Mouse (Mus musculus): ENCODE measurements around the gene Nfasc. TPM values are rescaled to one million over a fixed set of nuclear protein-coding genes. Genes with fewer than 3 reads are reported as not detected.

Gene Nfasc
- polyA plus RNA-seq, 1 experiment, result 7.6 TPM

DNA sequence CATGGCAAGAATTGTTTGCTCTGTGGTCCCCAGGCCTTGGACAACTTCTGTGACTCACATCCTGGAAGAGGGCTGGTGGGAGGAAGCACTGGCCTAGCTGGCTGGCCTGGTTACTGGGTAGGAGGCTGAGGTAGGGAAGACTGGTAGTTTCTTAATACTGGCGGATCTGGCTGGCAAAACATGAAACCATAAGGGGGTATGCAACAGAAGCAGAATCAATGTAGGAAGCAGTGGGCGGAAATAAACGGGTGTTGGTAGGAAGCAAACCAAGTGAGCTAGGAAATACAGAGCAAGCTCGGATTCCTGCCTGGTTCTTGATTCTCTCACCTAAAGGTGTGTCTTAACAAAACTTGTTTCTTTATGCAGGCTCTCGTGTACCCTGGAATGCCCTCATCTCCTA is 149.5 kb downstream of the Nfasc start:
- Histone ChIP-seq H3K4me3 (ENCODE audit: extremely low read depth, insufficient read depth, insufficient read length) (no peak overlapping the region), H3K36me3 (ENCODE audit: control insufficient read depth, insufficient read depth, low read length) (no peaks in the 10 kb centered on the region), H3K4me1 (ENCODE audit: control insufficient read depth, insufficient read depth, insufficient read length) (no peaks in the 10 kb centered on the region), H3K27ac (ENCODE audit: insufficient read depth, low read length) (no peak overlapping the region), H3K27me3 (ENCODE audit: control insufficient read depth, insufficient read depth, low read length) (no peaks in the 10 kb centered on the region)
- DNase-seq (ENCODE audit: low read depth in 1 of 2, low spot score in 2 of 2), result no peak
- TF ChIP-seq POLR2A (IDR thresholded peaks at IDR 0.05; ENCODE audit: low read depth, low read length) (no peak), CTCF (IDR thresholded peaks at IDR 0.05; ENCODE audit: extremely low read depth, insufficient read depth, insufficient read length, insufficient replicate concordance) (no peak)
- 73% methylated on average over 5 of the region's 5 CpGs for WGBS

DNA sequence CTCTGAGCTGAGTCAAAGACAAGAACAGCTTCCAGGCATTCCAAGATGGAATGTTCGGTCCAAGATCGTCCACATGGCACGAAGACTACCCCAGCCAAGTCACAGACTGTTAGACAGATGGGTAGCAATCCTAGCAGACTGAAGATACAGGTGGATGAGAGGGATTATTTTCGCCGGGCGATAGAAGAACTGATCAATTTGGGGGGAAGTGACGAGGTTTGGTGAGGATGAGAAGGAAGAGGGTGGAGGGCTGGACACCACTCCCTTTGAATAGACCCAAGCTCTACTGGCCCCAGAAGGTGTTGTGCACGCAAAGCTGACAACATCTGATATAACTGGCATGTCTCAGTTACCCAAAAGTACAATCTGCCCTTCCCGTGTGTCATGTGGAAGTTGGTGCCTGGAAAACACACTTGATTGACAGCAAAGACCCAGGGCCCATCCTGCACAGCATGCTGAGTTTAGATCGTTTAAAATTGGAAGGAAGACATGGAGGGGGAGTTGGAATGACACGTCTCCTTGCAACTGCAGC is 150.1 kb downstream of the Nfasc start:
- Histone ChIP-seq H3K27ac (ENCODE audit: insufficient read depth, low read length) (no peak overlapping the region), H3K36me3 (ENCODE audit: control insufficient read depth, insufficient read depth, low read length) (no peaks in the 10 kb centered on the region), H3K4me3 (ENCODE audit: extremely low read depth, insufficient read depth, insufficient read length) (no peak overlapping the region), H3K27me3 (ENCODE audit: control insufficient read depth, insufficient read depth, low read length) (no peaks in the 10 kb centered on the region), H3K4me1 (ENCODE audit: control insufficient read depth, insufficient read depth, insufficient read length) (no peaks in the 10 kb centered on the region)
- 75% methylated on average over 11 of the region's 11 CpGs for WGBS
- DNase-seq (ENCODE audit: low read depth in 1 of 2, low spot score in 2 of 2), result no peak
- TF ChIP-seq CTCF (IDR thresholded peaks at IDR 0.05; ENCODE audit: extremely low read depth, insufficient read depth, insufficient read length, insufficient replicate concordance), result no peak
- TF ChIP-seq POLR2A (IDR thresholded peaks at IDR 0.05; ENCODE audit: low read depth, low read length), result no peak

DNA sequence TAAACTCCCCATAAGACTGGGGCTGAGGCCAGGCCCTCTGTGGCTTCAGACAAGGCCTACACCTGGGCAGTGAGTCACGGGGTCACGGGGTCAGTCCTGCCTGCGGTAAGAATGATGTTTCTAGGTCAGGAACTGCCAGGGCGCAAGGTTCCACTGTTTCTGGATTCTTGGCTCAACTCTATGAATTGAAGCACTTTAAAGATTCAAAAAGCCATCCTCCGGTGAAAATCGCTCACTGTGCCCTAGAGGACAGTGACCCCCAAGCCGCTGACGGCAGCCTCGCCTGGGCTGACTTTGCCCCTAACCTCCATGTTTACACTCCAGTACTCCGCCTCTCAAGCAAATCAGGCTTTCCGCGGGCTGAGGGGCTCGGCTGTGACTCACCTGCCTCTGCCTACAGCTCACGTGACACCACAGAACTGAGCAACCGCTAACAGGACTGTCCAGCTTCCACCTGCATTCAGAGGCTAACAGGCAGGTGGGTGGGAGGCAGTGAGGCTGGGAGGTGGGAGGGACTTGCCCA is 154.9 kb downstream of the Nfasc start:
- 71% methylated on average over 15 of the region's 15 CpGs for WGBS
- Histone ChIP-seq H3K4me3 (ENCODE audit: extremely low read depth, insufficient read depth, insufficient read length) (no peak overlapping the region), H3K4me1 (ENCODE audit: control insufficient read depth, insufficient read depth, insufficient read length) (no peaks in the 10 kb centered on the region), H3K27ac (ENCODE audit: insufficient read depth, low read length) (no peak overlapping the region), H3K27me3 (ENCODE audit: control insufficient read depth, insufficient read depth, low read length) (no peaks in the 10 kb centered on the region), H3K36me3 (ENCODE audit: control insufficient read depth, insufficient read depth, low read length) (no peaks in the 10 kb centered on the region)
- DNase-seq (ENCODE audit: low read depth in 1 of 2, low spot score in 2 of 2), result no peak
- TF ChIP-seq POLR2A (IDR thresholded peaks at IDR 0.05; ENCODE audit: low read depth, low read length) (no peak), CTCF (IDR thresholded peaks at IDR 0.05; ENCODE audit: extremely low read depth, insufficient read depth, insufficient read length, insufficient replicate concordance) (no peak)

DNA sequence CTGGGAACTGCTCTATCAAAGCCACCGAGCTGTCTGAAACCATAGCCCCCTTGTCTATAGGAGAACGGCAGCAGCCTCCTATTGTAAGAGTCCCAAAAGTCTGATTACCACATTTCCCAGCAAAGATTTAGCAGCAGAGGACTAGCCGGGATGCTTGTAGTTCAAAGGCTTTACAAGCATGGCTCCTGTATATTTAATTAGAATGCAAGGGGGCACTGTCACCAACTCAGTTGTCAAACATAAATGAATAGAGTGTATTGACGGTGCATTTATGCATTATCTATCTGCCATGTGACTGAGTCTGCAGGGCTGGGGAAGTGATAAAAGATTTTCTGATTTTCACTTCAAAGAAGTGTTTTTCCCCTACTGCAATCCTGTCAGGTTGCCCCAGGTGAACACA is 156.2 kb downstream of the Nfasc start:
- no peak for TF ChIP-seq CTCF (IDR thresholded peaks at IDR 0.05; ENCODE audit: extremely low read depth, insufficient read depth, insufficient read length, insufficient replicate concordance)
- no peak for TF ChIP-seq POLR2A (IDR thresholded peaks at IDR 0.05; ENCODE audit: low read depth, low read length)
- no peaks in the 10 kb centered on the region for H3K4me1 ChIP-seq (ENCODE audit: control insufficient read depth, insufficient read depth, insufficient read length)
- 86% methylated on average over 4 of the region's 4 CpGs for WGBS
- DNase-seq (ENCODE audit: low read depth in 1 of 2, low spot score in 2 of 2), result no peak
- no peaks in the 10 kb centered on the region for H3K27me3 ChIP-seq (ENCODE audit: control insufficient read depth, insufficient read depth, low read length)
- no peaks in the 10 kb centered on the region for H3K36me3 ChIP-seq (ENCODE audit: control insufficient read depth, insufficient read depth, low read length)
- H3K27ac ChIP-seq (ENCODE audit: insufficient read depth, low read length), result no peak overlapping the region
- H3K4me3 ChIP-seq (ENCODE audit: extremely low read depth, insufficient read depth, insufficient read length), result no peak overlapping the region

DNA sequence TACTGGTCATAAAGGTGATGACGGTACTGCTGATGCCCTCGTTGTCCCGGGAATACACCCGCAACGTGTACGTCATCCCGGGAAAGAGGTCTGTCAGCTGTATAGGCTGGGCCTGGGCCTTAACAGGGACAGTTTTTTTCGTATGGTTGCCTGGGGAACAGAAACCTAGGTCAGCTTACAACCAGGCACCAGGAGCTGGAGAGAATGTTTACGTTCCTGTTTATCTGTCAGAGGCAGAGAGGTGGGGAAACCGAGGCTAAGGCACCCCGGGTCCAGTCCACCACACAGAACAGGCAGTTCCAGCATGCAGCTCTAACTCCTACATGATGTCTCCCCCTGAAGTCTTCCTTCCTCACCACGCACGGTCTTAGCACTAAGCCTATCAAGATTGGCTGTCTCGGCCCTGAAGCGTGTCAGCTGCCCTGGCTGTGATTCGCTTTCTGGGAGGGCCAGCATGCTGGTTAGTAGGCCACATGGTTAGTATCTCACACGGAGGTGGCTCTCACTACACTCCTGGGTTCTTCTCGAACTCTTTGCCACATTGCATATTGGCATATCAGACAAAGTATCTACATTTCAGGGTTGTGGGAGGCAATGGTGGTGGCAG is 158.5 kb downstream of the Nfasc start:
- H3K36me3 ChIP-seq (ENCODE audit: control insufficient read depth, insufficient read depth, low read length), result no peaks in the 10 kb centered on the region
- no peak for DNase-seq (ENCODE audit: low read depth in 1 of 2, low spot score in 2 of 2)
- H3K27ac ChIP-seq (ENCODE audit: insufficient read depth, low read length), result no peak overlapping the region
- no peaks in the 10 kb centered on the region for H3K27me3 ChIP-seq (ENCODE audit: control insufficient read depth, insufficient read depth, low read length)
- 80% methylated on average over 18 of the region's 18 CpGs for WGBS
- no peak for TF ChIP-seq CTCF (IDR thresholded peaks at IDR 0.05; ENCODE audit: extremely low read depth, insufficient read depth, insufficient read length, insufficient replicate concordance)
- no peak for TF ChIP-seq POLR2A (IDR thresholded peaks at IDR 0.05; ENCODE audit: low read depth, low read length)
- H3K4me1 ChIP-seq (ENCODE audit: control insufficient read depth, insufficient read depth, insufficient read length), result no peaks in the 10 kb centered on the region
- no peak overlapping the region for H3K4me3 ChIP-seq (ENCODE audit: extremely low read depth, insufficient read depth, insufficient read length)

DNA sequence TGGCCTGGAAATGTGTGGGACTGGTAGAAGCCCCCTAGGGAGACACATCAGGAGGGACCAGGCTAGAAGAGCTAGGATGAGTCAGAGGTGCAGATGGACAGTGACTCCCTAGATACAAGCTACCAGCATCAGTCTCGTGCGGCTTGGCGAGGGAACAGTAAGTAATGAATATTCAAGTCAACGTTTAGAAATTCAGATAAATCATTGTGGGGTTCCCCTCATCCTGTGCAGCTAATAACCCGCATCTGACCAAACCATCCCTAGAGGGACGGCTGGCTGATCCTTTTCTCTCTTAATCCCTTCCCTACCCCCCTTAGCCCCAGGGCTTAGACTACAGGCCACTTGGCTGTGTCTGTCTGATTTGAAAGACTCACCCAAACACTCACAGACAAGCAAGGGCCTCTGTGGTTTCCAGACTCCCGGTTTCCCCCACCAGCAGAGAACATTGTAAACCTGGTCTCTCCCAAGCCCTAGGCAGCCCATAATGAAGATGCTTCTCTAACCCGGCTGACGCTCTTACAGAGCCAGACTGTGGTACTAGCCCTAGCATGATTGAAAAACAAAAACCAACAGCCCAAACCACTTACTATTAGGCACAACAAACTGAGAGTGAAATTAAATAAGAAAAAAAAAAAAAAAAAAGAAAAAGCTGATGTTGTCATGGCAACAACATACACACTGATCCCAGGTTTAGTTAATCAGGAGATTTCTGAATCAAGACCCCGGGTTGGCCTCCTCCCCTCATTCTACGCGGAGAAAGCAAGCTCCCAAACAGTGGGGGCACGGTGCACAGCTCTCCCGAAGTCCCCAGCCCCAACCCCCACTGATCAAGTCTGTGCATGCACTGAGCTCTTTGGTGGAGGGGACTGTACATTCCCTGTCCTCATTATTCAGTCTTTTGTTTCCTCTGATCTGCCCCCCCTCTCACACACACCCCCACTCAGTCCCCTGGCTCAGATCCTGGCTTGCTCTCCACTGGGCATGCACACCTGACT is 159.5 kb downstream of the Nfasc start:
- WGBS, result 76% methylated on average over 14 of the region's 14 CpGs
- H3K27me3 ChIP-seq (ENCODE audit: control insufficient read depth, insufficient read depth, low read length), result no peaks in the 10 kb centered on the region
- TF ChIP-seq CTCF (IDR thresholded peaks at IDR 0.05; ENCODE audit: extremely low read depth, insufficient read depth, insufficient read length, insufficient replicate concordance) (no peak), POLR2A (IDR thresholded peaks at IDR 0.05; ENCODE audit: low read depth, low read length) (no peak)

More for the DNA sequence above, 159.5 kb downstream of the Nfasc start:
- Histone ChIP-seq H3K4me3 (ENCODE audit: extremely low read depth, insufficient read depth, insufficient read length) (no peak overlapping the region), H3K36me3 (ENCODE audit: control insufficient read depth, insufficient read depth, low read length) (no peaks in the 10 kb centered on the region), H3K27ac (ENCODE audit: insufficient read depth, low read length) (no peak overlapping the region), H3K4me1 (ENCODE audit: control insufficient read depth, insufficient read depth, insufficient read length) (no peaks in the 10 kb centered on the region)
- DNase-seq (ENCODE audit: low read depth in 1 of 2, low spot score in 2 of 2), result no peak
